Mouse (Mus musculus) kidney, postnatal 0 days (tissue): ENCODE data around the gene Mmp28. TPM values are rescaled to one million over a fixed set of nuclear protein-coding genes. Genes with fewer than 3 reads are reported as not detected.
A peak's percentile ranks its signal among the peaks of the same experiment; 100 is the strongest.

Experiments used
- ATAC-seq: fragments of 200-750 bp; cut with Nextera tagmentation; replicated peaks from 2 replicates; pipeline ENCODE4 v1.8.0; 2017; ENCODE audit warnings: low read depth, moderate number of reproducible peaks, moderate TSS enrichment, moderate library complexity; ENCODE audit not compliant: low FRiP score
- DNase-seq: peaks from one replicate; pipeline ENCODE4 v3.0.0-alpha.2; 2016; ENCODE audit warnings: low spot score
- H3K27ac ChIP-seq: fragments of 300-500 bp; sonication (generic); 2 replicates; pipeline ENCODE4 v1.5.1; 2014; ENCODE audit warnings: mild to moderate bottlenecking
- H3K27me3 ChIP-seq: fragments of 300-500 bp; sonication (generic); 2 replicates; pipeline ENCODE4 v1.6.1; 2014; ENCODE audit warnings: low read length, mixed read lengths; ENCODE audit not compliant: insufficient read depth
- H3K36me3 ChIP-seq: fragments of 300-500 bp; sonication (generic); 2 replicates; pipeline ENCODE4 v1.6.1; 2014; ENCODE audit warnings: low read length, mixed read lengths; ENCODE audit not compliant: insufficient read depth
- H3K4me1 ChIP-seq: fragments of 300-500 bp; sonication (generic); replicated peaks from 2 replicates; pipeline ENCODE4 v1.6.1; 2014; ENCODE audit warnings: antibody characterized with exemption, low read length, mixed read lengths; ENCODE audit not compliant: insufficient read depth
- H3K4me2 ChIP-seq: fragments of 300-500 bp; sonication (generic); 2 replicates; pipeline ENCODE4 v1.6.1; 2014; ENCODE audit warnings: mild to moderate bottlenecking, low read length, moderate library complexity, mixed read lengths
- H3K4me3 ChIP-seq: fragments of 300-500 bp; sonication (generic); replicated peaks from 2 replicates; pipeline ENCODE4 v1.5.1; 2014; ENCODE audit warnings: low read depth, low read length
- H3K9ac ChIP-seq: fragments of 300-500 bp; sonication (generic); 2 replicates; pipeline ENCODE4 v1.6.1; 2014; ENCODE audit warnings: low read depth, low read length
- H3K9me3 ChIP-seq: fragments of 300-500 bp; sonication (generic); replicated peaks from 2 replicates; pipeline ENCODE4 v1.6.1; 2016; ENCODE audit warnings: low read length, inconsistent platforms, mixed read lengths
- CTCF ChIP-seq: IDR thresholded peaks from 2 replicates; pipeline ENCODE4 v1.5.1; 2016; ENCODE audit warnings: antibody characterized with exemption, low read depth, mild to moderate bottlenecking, moderate library complexity
- WGBS: fragments of 180-500 bp; shearing (Covaris S2); extraction: QIAGEN DNeasy Blood & Tissue Kit; methylation state at CpG from one replicate; pipeline ENCODE4 v1.1.7; 2014; 5-methylcytosine and 5-hydroxymethylcytosine counted together
- polyA plus RNA-seq: library from polyadenylated mRNA; unstranded; fragments of >200 nt; fragmentation: Nextera tagmentation; extraction: Ambion mirVana; gene quantifications from 2 replicates; pipeline ENCODE4 v1.2.1, GENCODE M21; 2015

Gene Mmp28
- polyA plus RNA-seq, 1 experiment from 2014 or later: 1.9 TPM

DNA sequence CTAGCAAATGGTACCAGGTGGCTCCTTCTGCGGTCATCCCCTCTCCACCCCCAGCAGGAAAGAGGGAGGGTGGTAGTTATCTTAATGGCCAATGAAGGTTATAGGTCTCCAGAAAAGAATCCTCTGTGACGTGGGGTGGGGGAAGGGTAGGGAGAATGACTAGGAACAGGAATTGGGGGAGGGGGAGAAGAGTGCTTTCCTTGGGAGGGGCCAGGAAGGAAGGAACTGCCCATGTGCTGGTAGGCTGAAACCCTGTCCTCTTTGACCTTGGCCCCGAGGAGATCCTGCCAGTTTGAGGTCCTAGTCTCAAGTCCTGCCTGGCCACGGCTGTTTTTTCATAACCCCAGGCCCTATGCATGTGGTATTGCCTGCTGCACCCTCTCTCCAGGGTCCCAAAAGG is 13.6 kb downstream of the Mmp28 start:
- Histone ChIP-seq H3K9me3 (no peaks in the 10 kb centered on the region), H3K36me3 (no peaks in the 10 kb centered on the region), H3K27ac (0 out of 2 replicates have a peak overlapping the region, but pooled peaks have one; percentile 42), H3K4me2 (no peak overlapping the region), H3K4me3 (no peak overlapping the region), H3K27me3 (peaks cover 7% of the 10 kb centered on the region; the same call in 1 of the 2 replicates), H3K4me1 (peaks cover 15% of the 10 kb centered on the region), H3K9ac (no peak overlapping the region)
- TF ChIP-seq CTCF: no peak
- ATAC-seq: no peak
- WGBS: 19% methylated on average over 4 of the region's 4 CpGs
- DNase-seq: peak; percentile 36

DNA sequence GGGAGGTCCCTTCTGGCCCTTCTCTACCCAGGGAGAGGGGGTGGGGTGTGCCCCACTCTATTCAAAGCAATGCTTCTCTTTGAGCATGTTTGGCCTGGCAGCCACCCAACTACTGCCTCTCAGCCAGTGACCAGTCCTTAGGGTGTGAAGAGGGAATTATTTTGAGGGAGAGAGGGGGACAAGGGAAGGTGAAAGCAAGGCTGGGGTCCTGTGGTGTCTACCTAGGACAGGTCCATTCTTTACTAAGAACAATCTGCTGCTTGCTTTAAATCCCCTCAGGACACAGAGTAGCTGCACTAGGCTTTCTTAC is 14.0 kb downstream of the Mmp28 start:
- Histone ChIP-seq H3K4me3 (no peak overlapping the region), H3K4me2 (no peak overlapping the region), H3K27ac (peak overlapping the region; percentile 42; the same call in 1 of the 2 replicates), H3K27me3 (peaks cover 11% of the 10 kb centered on the region; the same call in 1 of the 2 replicates), H3K9ac (no peak overlapping the region), H3K9me3 (no peaks in the 10 kb centered on the region), H3K36me3 (no peaks in the 10 kb centered on the region), H3K4me1 (peaks cover 15% of the 10 kb centered on the region)
- TF ChIP-seq CTCF: no peak
- DNase-seq: no peak
- no peak for ATAC-seq

GRCm38 (mm10) chr11:83448021-83448926 is 14.6 kb downstream of the Mmp28 start:
- H3K9ac ChIP-seq: no peak overlapping the region
- ATAC-seq (no peak), DNase-seq (peak; percentile 55)
- H3K36me3 ChIP-seq: no peaks in the 10 kb centered on the region
- peak overlapping the region; percentile 42; the same call in 1 of the 2 replicates for H3K27ac ChIP-seq
- H3K4me1 ChIP-seq: peaks cover 15% of the 10 kb centered on the region
- H3K4me3 ChIP-seq: no peak overlapping the region
- 39% methylated on average over 16 of the region's 16 CpGs for WGBS
- H3K27me3 ChIP-seq: peaks cover 17% of the 10 kb centered on the region
- H3K9me3 ChIP-seq: no peaks in the 10 kb centered on the region
- no peak overlapping the region for H3K4me2 ChIP-seq
- TF ChIP-seq CTCF: no peak

DNA sequence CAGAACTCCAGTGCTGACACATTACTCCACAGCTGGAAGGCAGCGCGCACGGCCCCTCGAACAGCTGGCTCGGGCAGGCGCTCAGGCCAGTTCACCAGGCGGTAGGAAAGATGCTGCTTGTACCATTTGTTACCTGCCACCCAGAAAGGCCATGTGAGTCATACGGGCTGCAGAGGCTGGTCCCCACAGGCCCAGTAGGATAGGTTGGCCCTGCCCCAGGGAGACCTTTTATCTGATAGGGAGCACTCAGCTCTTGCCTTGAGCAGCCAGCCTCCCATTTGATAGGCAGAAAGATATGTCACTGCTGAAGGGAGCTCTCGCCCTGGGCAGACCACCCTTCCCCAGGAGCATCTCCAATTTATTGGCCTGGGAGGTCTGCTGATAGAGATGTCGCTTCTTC is 15.3 kb downstream of the Mmp28 start:
- Histone ChIP-seq H3K4me2 (no peak overlapping the region), H3K9ac (no peak overlapping the region), H3K4me1 (peaks cover 17% of the 10 kb centered on the region), H3K27me3 (peaks cover 22% of the 10 kb centered on the region), H3K36me3 (no peaks in the 10 kb centered on the region), H3K4me3 (no peak overlapping the region), H3K27ac (no peak overlapping the region), H3K9me3 (no peaks in the 10 kb centered on the region)
- 73% methylated on average over 10 of the region's 10 CpGs for WGBS
- DNase-seq (no peak), ATAC-seq (no peak)
- TF ChIP-seq CTCF: no peak

DNA sequence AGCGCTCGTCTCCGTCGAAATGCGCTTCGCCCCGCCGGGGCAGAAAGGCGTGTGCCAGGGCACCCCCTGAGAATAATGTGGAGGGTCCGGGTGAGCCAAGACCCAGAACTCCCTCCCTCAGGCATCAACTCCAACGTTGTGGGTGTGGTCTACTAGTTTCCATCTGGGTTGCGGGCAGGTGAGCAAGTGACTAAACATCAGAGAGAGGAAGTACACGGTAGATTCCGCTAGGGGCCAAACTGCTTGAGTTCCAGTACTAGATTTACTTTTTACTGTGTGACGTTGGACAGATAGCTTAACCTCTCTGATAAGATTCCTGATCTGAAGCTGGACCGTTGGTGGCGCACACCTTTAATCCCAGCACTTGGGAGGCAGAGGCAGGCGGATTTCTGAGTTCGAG is 17.9 kb downstream of the Mmp28 start:
- peak overlapping the region; percentile 48 for H3K4me2 ChIP-seq
- no peak overlapping the region for H3K27ac ChIP-seq
- DNase-seq (no peak), ATAC-seq (no peak)
- TF ChIP-seq CTCF: no peak
- peaks cover 37% of the 10 kb centered on the region for H3K27me3 ChIP-seq
- no peaks in the 10 kb centered on the region for H3K9me3 ChIP-seq
- H3K4me3 ChIP-seq: 0 out of 2 replicates have a peak overlapping the region, but pooled peaks have one; percentile 10
- WGBS: 29% methylated on average over 19 of the region's 19 CpGs
- no peaks in the 10 kb centered on the region for H3K36me3 ChIP-seq
- peaks cover 19% of the 10 kb centered on the region for H3K4me1 ChIP-seq
- H3K9ac ChIP-seq: no peak overlapping the region

GRCm38 (mm10) chr11:83443824-83444223 is 19.0 kb downstream of the Mmp28 start:
- WGBS: 7% methylated on average over 7 of the region's 7 CpGs
- no peak overlapping the region for H3K4me2 ChIP-seq
- peaks cover 37% of the 10 kb centered on the region for H3K27me3 ChIP-seq
- DNase-seq: no peak
- peaks cover 15% of the 10 kb centered on the region for H3K4me1 ChIP-seq
- TF ChIP-seq CTCF: no peak
- H3K9ac ChIP-seq: no peak overlapping the region
- H3K4me3 ChIP-seq: no peak overlapping the region
- H3K9me3 ChIP-seq: no peaks in the 10 kb centered on the region
- H3K36me3 ChIP-seq: no peaks in the 10 kb centered on the region
- no peak overlapping the region for H3K27ac ChIP-seq
- ATAC-seq: no peak
